Mouse (Mus musculus) liver, embryonic 14.5 days (tissue): ENCODE data around the gene Myo1c.

Source experiments
- CTCF ChIP-seq: IDR thresholded peaks from 2 replicates; pipeline ENCODE4 v1.5.1; 2016; ENCODE audit warnings: antibody characterized with exemption, low read depth, control low read depth
- EP300 ChIP-seq: IDR thresholded peaks from 2 replicates; pipeline ENCODE4 v1.6.1; 2016; ENCODE audit warnings: antibody characterized with exemption, low read depth

- TF ChIP-seq EP300: no peak
- TF ChIP-seq CTCF: no peak
These were observed 41.5 kb upstream of the Myo1c start for GRCm38 (mm10) chr11:75608776-75609175.
